In the genomic region with DNA sequence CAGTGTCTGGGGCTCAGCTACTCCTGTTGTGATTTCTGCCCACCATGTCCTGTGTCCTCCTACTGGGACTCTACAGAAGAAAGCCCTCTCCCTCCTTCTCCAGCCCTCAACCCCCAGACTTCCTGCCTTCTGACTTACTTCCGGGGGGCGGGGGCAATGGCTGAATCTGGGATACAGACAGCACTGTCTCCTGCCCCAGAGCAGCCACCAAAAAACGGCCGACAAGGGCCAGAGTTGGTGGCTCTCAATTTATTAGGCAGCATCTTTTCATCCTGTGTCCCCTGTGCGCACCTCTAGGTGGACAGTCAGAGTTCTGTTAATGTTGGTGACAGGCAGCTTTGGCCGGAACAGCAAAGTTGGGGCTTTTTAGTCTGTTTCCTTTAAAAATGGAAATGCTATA, we compare ENCODE assay signal across 7 mouse cellular contexts.
DNase-seq lines count a peak whose midpoint lies in the region; ATAC-seq and TF ChIP-seq lines count a peak whose summit lies in the region.

No protein-coding gene starts in this region.

- H3K4me2 ChIP-seq in forebrain, postnatal 0 days (ENCODE audit: low read depth): peak overlapping the region; percentile 93
- peak overlapping the region; percentile 90 for H3K4me2 ChIP-seq in neural tube, embryonic 12.5 days (replicated peaks)

- intact Hi-C loops in left cerebral cortex, postnatal 25 days (cut with DNase I): loop anchor here (2.0 to 5.0 kb wide), 3 partner anchors 15 to 46 kb away; no protein-coding TSS in a partner anchor

- DNase-seq in MN1 (ENCODE audit: low spot score): peak; percentile 8
- peak; percentile 52 for DNase-seq in forebrain, postnatal 0 days
- peak; percentile 42 to 68 for DNase-seq in left cerebral cortex, postnatal 25 days (ENCODE audit: low spot score in 2 of 2)
- no peak for DNase-seq in c-Kit-positive CD71-positive TER-119-positive erythroid progenitor cells, embryonic 14.5 days (ENCODE audit: low spot score)
- DNase-seq in layer of hippocampus, postnatal 14 days (ENCODE audit: low spot score in 2 of 2): no peak

- ATAC-seq in forebrain, postnatal 0 days: peak; percentile 62
- ATAC-seq in neural tube, embryonic 12.5 days (ENCODE audit: low FRiP score, low read depth): peak; percentile 51

- H3K36me3 ChIP-seq in ES-Bruce4 (ENCODE audit: control insufficient read depth, insufficient read depth, low read length, poor library complexity, severe bottlenecking): no peaks in the 10 kb centered on the region
- H3K36me3 ChIP-seq in forebrain, postnatal 0 days (ENCODE audit: insufficient read depth): no peaks in the 10 kb centered on the region
- no peaks in the 10 kb centered on the region for H3K36me3 ChIP-seq in neural tube, embryonic 12.5 days

- H3K27me3 ChIP-seq in ES-Bruce4 (ENCODE audit: control insufficient read depth, insufficient read depth, low read length, poor library complexity, severe bottlenecking): no peaks in the 10 kb centered on the region
- no peaks in the 10 kb centered on the region for H3K27me3 ChIP-seq in forebrain, postnatal 0 days (ENCODE audit: insufficient read depth, low read length)
- H3K27me3 ChIP-seq in neural tube, embryonic 12.5 days (replicated peaks): 0 out of 2 replicates have a peak, but pooled peaks cover 3% of the 10 kb centered on the region

- TF ChIP-seq POLR2A in ES-Bruce4 (IDR thresholded peaks at IDR 0.05; ENCODE audit: insufficient read depth, low read length): no peak

- no peak overlapping the region for H3K27ac ChIP-seq in ES-Bruce4 (ENCODE audit: insufficient read depth, low read length)
- H3K27ac ChIP-seq in forebrain, postnatal 0 days (ENCODE audit: low read depth, low read length): peak overlapping the region; percentile 91
- H3K27ac ChIP-seq in neural tube, embryonic 12.5 days: peak overlapping the region; percentile 90

- no peaks in the 10 kb centered on the region for H3K9me3 ChIP-seq in ES-Bruce4 (replicated peaks; ENCODE audit: control insufficient read depth, insufficient read depth, low read length, poor library complexity, severe bottlenecking)
- no peaks in the 10 kb centered on the region for H3K9me3 ChIP-seq in forebrain, postnatal 0 days (ENCODE audit: low read length)
- H3K9me3 ChIP-seq in neural tube, embryonic 12.5 days: no peaks in the 10 kb centered on the region

- TF ChIP-seq EP300 in ES-Bruce4 (IDR thresholded peaks at IDR 0.05; ENCODE audit: insufficient read depth, low read depth, low read length): no peak

- H3K4me3 ChIP-seq in ES-Bruce4 (ENCODE audit: low read depth, low read length): peak overlapping the region; percentile 64
- peak overlapping the region; percentile 55 for H3K4me3 ChIP-seq in forebrain, postnatal 0 days (ENCODE audit: low read depth, low read length)
- H3K4me3 ChIP-seq in neural tube, embryonic 12.5 days: peak overlapping the region; percentile 54

- H3K9ac ChIP-seq in ES-Bruce4 (ENCODE audit: low read depth, poor library complexity, severe bottlenecking): peak overlapping the region; percentile 32; the same call in 1 of the 2 replicates
- H3K9ac ChIP-seq in forebrain, postnatal 0 days: peak overlapping the region; percentile 77
- H3K9ac ChIP-seq in neural tube, embryonic 12.5 days: peak overlapping the region; percentile 77

- TF ChIP-seq CTCF in ES-Bruce4 (IDR thresholded peaks at IDR 0.05; ENCODE audit: low read depth, low read length): no peak
- no peak for TF ChIP-seq CTCF in forebrain, postnatal 0 days (IDR thresholded peaks at IDR 0.05; ENCODE audit: low read depth)

- 10% methylated on average over 6 of the region's 6 CpGs for WGBS in forebrain, postnatal 0 days
- 7% methylated on average over 6 of the region's 6 CpGs for WGBS in neural tube, embryonic 12.5 days

- no peaks in the 10 kb centered on the region for H3K4me1 ChIP-seq in ES-Bruce4 (ENCODE audit: control insufficient read depth, insufficient read depth, low read length)
- H3K4me1 ChIP-seq in forebrain, postnatal 0 days (ENCODE audit: insufficient read depth): peaks cover 18% of the 10 kb centered on the region
- H3K4me1 ChIP-seq in neural tube, embryonic 12.5 days: peaks cover 52% of the 10 kb centered on the region

Comparison
In these comparisons a context has a peak if more than half of its experiments do, and no peak if none do; other contexts are left out.
1. DNase-seq: peak in MN1 (single experiment), forebrain, postnatal 0 days (single experiment) and left cerebral cortex, postnatal 25 days (2 of 2); none in c-Kit-positive CD71-positive TER-119-positive erythroid progenitor cells, embryonic 14.5 days (single experiment) and layer of hippocampus, postnatal 14 days (0 of 2).
2. Peak in every context shown above with its lines, with median percentiles within 50 percentile points of each other: H3K4me3 ChIP-seq and H3K9ac ChIP-seq.